Mouse (Mus musculus) stomach, embryonic 16.5 days (tissue): ENCODE data around the gene Ppp1r37. TPM values are rescaled to one million over a fixed set of nuclear protein-coding genes. Genes with fewer than 3 reads are reported as not detected.

Source experiments
- ATAC-seq: fragments of 200-750 bp; cut with Nextera tagmentation; 2 replicates; pipeline ENCODE4 v1.8.0; 2017; ENCODE audit warnings: moderate number of reproducible peaks, moderate TSS enrichment; ENCODE audit not compliant: insufficient read depth, low FRiP score
- H3K27ac ChIP-seq: fragments of 300-500 bp; sonication (generic); 2 replicates; pipeline ENCODE4 v1.5.1; 2014; ENCODE audit warnings: low read length
- H3K27me3 ChIP-seq: fragments of 300-500 bp; sonication (generic); 2 replicates; pipeline ENCODE4 v1.6.1; 2014; ENCODE audit warnings: low read length, control low read depth, mixed read lengths; ENCODE audit not compliant: control insufficient read depth, insufficient read depth
- H3K36me3 ChIP-seq: fragments of 300-500 bp; sonication (generic); 2 replicates; pipeline ENCODE4 v1.6.1; 2014; ENCODE audit warnings: low read length; ENCODE audit not compliant: control insufficient read depth, insufficient read depth
- H3K4me1 ChIP-seq: fragments of 300-500 bp; sonication (generic); 2 replicates; pipeline ENCODE4 v1.6.1; 2014; ENCODE audit warnings: low read length, control low read depth, mixed read lengths; ENCODE audit not compliant: control insufficient read depth, insufficient read depth
- H3K4me2 ChIP-seq: fragments of 300-500 bp; sonication (generic); 2 replicates; pipeline ENCODE4 v1.6.1; 2014; ENCODE audit warnings: low read depth, low read length, mixed read lengths
- H3K4me3 ChIP-seq: fragments of 300-500 bp; sonication (generic); replicated peaks from 2 replicates; pipeline ENCODE4 v1.5.1; 2014; ENCODE audit warnings: mild to moderate bottlenecking, low read length
- H3K9ac ChIP-seq: fragments of 300-500 bp; sonication (generic); 2 replicates; pipeline ENCODE4 v1.6.1; 2014; ENCODE audit warnings: low read length
- H3K9me3 ChIP-seq: fragments of 300-500 bp; sonication (generic); replicated peaks from 2 replicates; pipeline ENCODE4 v1.6.1; 2016; ENCODE audit warnings: low read length, control low read depth; ENCODE audit not compliant: control insufficient read depth
- WGBS: fragments of 180-500 bp; shearing (Covaris S2); extraction: QIAGEN DNeasy Blood & Tissue Kit; methylation state at CpG from one replicate; pipeline ENCODE4 v1.1.7; 2014; 5-methylcytosine and 5-hydroxymethylcytosine counted together
- polyA plus RNA-seq: library from polyadenylated mRNA; unstranded; fragments of >200 nt; fragmentation: Nextera tagmentation; extraction: Ambion mirVana; gene quantifications from 2 replicates; pipeline ENCODE4 v1.2.1, GENCODE M21; 2015

Gene Ppp1r37
- polyA plus RNA-seq, 1 experiment from 2014 or later, result 20.4 TPM

GRCm38 (mm10) chr7:19485488-19485887 lies 77.4 kb downstream of the Ppp1r37 start:
- peaks cover 5% of the 10 kb centered on the region; the same call in 1 of the 2 replicates for H3K4me1 ChIP-seq
- 83% methylated on average over 1 of the region's 1 CpGs for WGBS
- no peak overlapping the region for H3K4me2 ChIP-seq

GRCm38 (mm10) chr7:19483281-19483680 lies 79.6 kb downstream of the Ppp1r37 start:
- no peak overlapping the region for H3K4me2 ChIP-seq
- H3K9me3 ChIP-seq, result no peaks in the 10 kb centered on the region
- WGBS, result 78% methylated on average over 8 of the region's 8 CpGs
- H3K27me3 ChIP-seq, result peaks cover 12% of the 10 kb centered on the region
- H3K9ac ChIP-seq, result no peak overlapping the region
- H3K27ac ChIP-seq, result no peak overlapping the region
- H3K36me3 ChIP-seq, result no peaks in the 10 kb centered on the region
- no peak overlapping the region for H3K4me3 ChIP-seq
- ATAC-seq, result no peak
- no peaks in the 10 kb centered on the region for H3K4me1 ChIP-seq

More at GRCm38 (mm10) chr7:19485488-19485887, 77.4 kb downstream of the Ppp1r37 start:
- Histone ChIP-seq H3K4me3 (no peak overlapping the region), H3K36me3 (no peaks in the 10 kb centered on the region), H3K9ac (no peak overlapping the region), H3K9me3 (no peaks in the 10 kb centered on the region), H3K27me3 (peaks cover 29% of the 10 kb centered on the region), H3K27ac (no peak overlapping the region)
- ATAC-seq, result no peak

Other genes with a start within 250 kb of the Ppp1r37 start
- 61.4 and 66.5 TPM in 2 replicates for gene Ercc1, start 218.3 kb downstream of the Ppp1r37 start, polyA plus RNA-seq
- 22.9 and 23.0 TPM in 2 replicates for gene Cd3eap, start 203.6 kb downstream of the Ppp1r37 start, polyA plus RNA-seq
- gene Ppp1r13l, start 203.3 kb downstream of the Ppp1r37 start, polyA plus RNA-seq, result 7.8 and 9.6 TPM in 2 replicates
- gene Ercc2, start 181.1 kb downstream of the Ppp1r37 start, polyA plus RNA-seq, result 11.7 and 11.8 TPM in 2 replicates
- gene Klc3, start 159.0 kb downstream of the Ppp1r37 start, polyA plus RNA-seq, result 13.3 and 15.8 TPM in 2 replicates
- gene Ckm, start 158.3 kb downstream of the Ppp1r37 start, polyA plus RNA-seq, result 50.9 and 378 TPM in 2 replicates
- gene Mark4, start 104.3 kb downstream of the Ppp1r37 start, polyA plus RNA-seq, result 4.3 and 5.9 TPM in 2 replicates
- gene Exoc3l2, start 99.7 kb downstream of the Ppp1r37 start, polyA plus RNA-seq, result 0.71 and 0.85 TPM in 2 replicates
- 1.4 and 1.5 TPM in 2 replicates for gene Bloc1s3, start 54.7 kb downstream of the Ppp1r37 start, polyA plus RNA-seq
- 101 and 102 TPM in 2 replicates for gene Trappc6a, start 54.7 kb downstream of the Ppp1r37 start, polyA plus RNA-seq
- gene Nkpd1, start 45.2 kb downstream of the Ppp1r37 start, polyA plus RNA-seq, result 1.8 and 3.3 TPM in 2 replicates
- 2.8 and 3.7 TPM in 2 replicates for gene Zfp296, start 14.2 kb upstream of the Ppp1r37 start, polyA plus RNA-seq
- gene Gemin7, start 14.5 kb upstream of the Ppp1r37 start, polyA plus RNA-seq, result 141 and 153 TPM in 2 replicates
- gene Clasrp, start 41.4 kb upstream of the Ppp1r37 start, polyA plus RNA-seq, result 28.6 and 35.2 TPM in 2 replicates
- 9.0 and 11.3 TPM in 2 replicates for gene Relb, start 66.4 kb upstream of the Ppp1r37 start, polyA plus RNA-seq
- gene Clptm1, start 102.0 kb upstream of the Ppp1r37 start, polyA plus RNA-seq, result 58.2 and 59.4 TPM in 2 replicates
- gene Apoc2, start 114.9 kb upstream of the Ppp1r37 start, polyA plus RNA-seq, result 80.5 and 93.2 TPM in 2 replicates
- 1.2 and 7.2 TPM in 2 replicates for gene Gm44805, start 118.3 kb upstream of the Ppp1r37 start, polyA plus RNA-seq
- gene Apoc4, start 118.4 kb upstream of the Ppp1r37 start, polyA plus RNA-seq, result 11.4 and 16.8 TPM in 2 replicates
- gene Apoc1, start 129.6 kb upstream of the Ppp1r37 start, polyA plus RNA-seq, result 38.3 and 53.4 TPM in 2 replicates
- 385 and 438 TPM in 2 replicates for gene Apoe, start 136.1 kb upstream of the Ppp1r37 start, polyA plus RNA-seq
- 65.2 and 81.8 TPM in 2 replicates for gene Tomm40, start 152.4 kb upstream of the Ppp1r37 start, polyA plus RNA-seq
- 98.6 and 104 TPM in 2 replicates for gene Nectin2, start 187.4 kb upstream of the Ppp1r37 start, polyA plus RNA-seq
- 118 and 122 TPM in 2 replicates for gene Bcam, start 207.9 kb upstream of the Ppp1r37 start, polyA plus RNA-seq
- 31.2 and 32.9 TPM in 2 replicates for gene Cblc, start 233.7 kb upstream of the Ppp1r37 start, polyA plus RNA-seq